Mouse (Mus musculus): ENCODE data around the gene Pak7.

DNA sequence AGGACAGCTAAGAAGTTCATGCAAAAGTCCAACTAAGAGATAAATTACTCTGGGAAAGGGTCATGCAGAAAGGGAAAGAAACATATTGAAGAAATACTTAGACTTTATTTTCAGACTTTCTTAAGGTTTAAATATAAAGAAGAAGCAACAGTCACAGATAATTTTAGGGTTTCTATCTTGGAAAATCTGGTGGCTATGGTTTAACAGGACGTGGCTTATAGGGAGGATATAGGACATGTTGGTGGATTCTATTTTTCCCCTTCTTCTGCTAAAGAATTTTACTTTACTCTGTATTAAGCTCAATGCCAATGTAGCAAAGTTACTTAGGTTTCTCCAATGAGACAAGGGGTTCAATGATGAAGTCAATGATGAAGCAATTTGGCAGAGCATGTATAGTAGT lies 31.8 kb upstream of the Pak7 start:
- TF ChIP-seq EP300 (IDR thresholded peaks at IDR 0.05; ENCODE audit: insufficient read depth, low read depth, low read length) = no peak
- no peak for TF ChIP-seq CTCF (IDR thresholded peaks at IDR 0.05)
